Mouse (Mus musculus): ENCODE data around the gene Hist1h2bn.

The Hist1h2bn gene

GRCm38 (mm10) chr13:21753524-21754285 lies at the start of gene Hist1h2bn, which contains the start of gene Hist1h2ak:
TSS of gene Hist1h2bn (plus strand) at chr13:21754123.
TSS of gene Hist1h2ak (minus strand) at chr13:21753827.
- DNase-seq (ENCODE audit: low read depth, low spot score), result peak; percentile 96

GRCm38 (mm10) chr13:21706669-21707068 lies 47.3 kb upstream of the Hist1h2bn start:
- no peak for DNase-seq (ENCODE audit: low read depth, low spot score)

- DNase-seq (ENCODE audit: low read depth, low spot score), result peak; percentile 91
Measured at GRCm38 (mm10) chr13:21710031-21710711, 43.8 kb upstream of the Hist1h2bn start.

- DNase-seq (ENCODE audit: low read depth, low spot score), result peak; percentile 81
Measured at GRCm38 (mm10) chr13:21710821-21711525, 43.0 kb upstream of the Hist1h2bn start.

GRCm38 (mm10) chr13:21711698-21712097 lies 42.2 kb upstream of the Hist1h2bn start:
- peak; percentile 32 for DNase-seq (ENCODE audit: low read depth, low spot score)

GRCm38 (mm10) chr13:21714725-21715124 lies 39.2 kb upstream of the Hist1h2bn start:
- DNase-seq (ENCODE audit: low read depth, low spot score), result peak; percentile 89

GRCm38 (mm10) chr13:21715131-21715863 lies 38.6 kb upstream of the Hist1h2bn start:
- DNase-seq (ENCODE audit: low read depth, low spot score), result peak; percentile 70

GRCm38 (mm10) chr13:21715864-21716539 lies 37.9 kb upstream of the Hist1h2bn start, which contains the start of the genes Hist1h2bl and Hist1h2ai:
TSS of gene Hist1h2bl (minus strand) at chr13:21716143.
TSS of gene Hist1h2ai (plus strand) at chr13:21716422.
- DNase-seq (ENCODE audit: low read depth, low spot score), result peak; percentile 97

GRCm38 (mm10) chr13:21716540-21717391 lies 37.2 kb upstream of the Hist1h2bn start:
- peak; percentile 76 for DNase-seq (ENCODE audit: low read depth, low spot score)

- peak; percentile 95 for DNase-seq (ENCODE audit: low read depth, low spot score)
Measured at GRCm38 (mm10) chr13:21717397-21718357, 36.2 kb upstream of the Hist1h2bn start, which contains the start of gene Hist1h3h. TSS of gene Hist1h3h (plus strand) at chr13:21717659.

- peak; percentile 66 for DNase-seq (ENCODE audit: low read depth, low spot score)
Measured at GRCm38 (mm10) chr13:21718381-21719080, 35.4 kb upstream of the Hist1h2bn start.

- peak; percentile 58 for DNase-seq (ENCODE audit: low read depth, low spot score)
Measured at GRCm38 (mm10) chr13:21721107-21721756, 32.7 kb upstream of the Hist1h2bn start.

- DNase-seq (ENCODE audit: low read depth, low spot score), result peak; percentile 95
Measured at GRCm38 (mm10) chr13:21721757-21722372, 32.1 kb upstream of the Hist1h2bn start, which contains the start of gene Hist1h2bm. TSS of gene Hist1h2bm (plus strand) at chr13:21722044.

- peak; percentile 75 for DNase-seq (ENCODE audit: low read depth, low spot score)
Measured at GRCm38 (mm10) chr13:21722373-21722925, 31.5 kb upstream of the Hist1h2bn start.

GRCm38 (mm10) chr13:21722993-21723836 lies 30.7 kb upstream of the Hist1h2bn start:
- DNase-seq (ENCODE audit: low read depth, low spot score), result peak; percentile 36
